Mouse (Mus musculus) spleen, postnatal 0 days (tissue): Measurements from ENCODE around the gene Gm21983. TPM values are rescaled to one million over a fixed set of nuclear protein-coding genes. Genes with fewer than 3 reads are reported as not detected.

Experiments
- microRNA counts: library from miRNA; unstranded; fragments of <30 nt; microRNA quantifications from one replicate; lab custom pipeline; 2015
- polyA plus RNA-seq: library from polyadenylated mRNA; unstranded; fragments of >200 nt; fragmentation: Nextera tagmentation; extraction: Ambion mirVana; gene quantifications from 2 replicates; pipeline ENCODE4 v1.2.1, GENCODE M21; 2015

The Gm21983 gene
- polyA plus RNA-seq = not detected in 2 replicates

DNA sequence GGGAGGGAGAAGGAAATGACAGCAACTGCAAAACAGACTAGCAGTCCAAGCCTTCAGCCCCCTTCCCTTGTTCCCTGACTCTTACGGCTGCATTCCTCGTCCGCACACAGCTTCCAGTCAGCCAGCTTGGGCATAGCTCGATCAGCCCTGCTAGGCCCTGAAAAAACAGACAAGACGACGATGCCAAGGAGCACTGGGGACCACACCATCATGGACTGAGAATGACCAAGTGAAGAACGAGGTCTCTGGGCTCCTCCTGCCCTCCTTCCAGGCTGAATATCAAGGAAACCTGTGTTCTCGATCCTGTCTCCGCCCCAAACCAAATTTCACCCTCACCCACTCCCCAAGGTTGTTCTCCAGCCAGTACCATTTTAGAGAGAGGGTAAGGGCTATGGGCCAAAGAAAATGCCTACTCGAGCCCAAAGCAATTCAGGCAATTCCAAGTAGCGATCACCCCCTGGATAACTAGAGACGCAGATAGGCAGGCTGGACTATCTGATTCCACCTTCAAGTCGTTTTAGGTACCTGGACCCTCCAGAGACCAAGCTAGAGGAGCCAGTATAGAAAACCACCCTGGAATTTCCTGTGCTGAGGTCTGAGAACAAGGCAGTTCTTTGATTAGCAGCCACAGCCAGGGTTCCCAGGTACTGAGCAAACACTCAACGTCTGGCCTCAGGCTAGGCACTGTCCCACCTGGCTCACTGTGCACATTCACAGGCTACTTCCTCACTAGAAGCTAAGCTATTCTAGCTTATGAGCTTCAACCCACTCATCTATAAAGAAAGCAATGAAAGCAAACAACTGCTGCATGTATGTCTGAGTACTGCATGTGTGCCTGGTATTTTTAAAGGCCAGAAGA lies at the start of gene Gm21983, which contains the start of gene Mia:
Gene Gm21983, minus strand, starts transcription at position 250 of the 859 bp plus-strand sequence.
Gene Mia, minus strand, starts transcription at position 321 of the 859 bp plus-strand sequence.

DNA sequence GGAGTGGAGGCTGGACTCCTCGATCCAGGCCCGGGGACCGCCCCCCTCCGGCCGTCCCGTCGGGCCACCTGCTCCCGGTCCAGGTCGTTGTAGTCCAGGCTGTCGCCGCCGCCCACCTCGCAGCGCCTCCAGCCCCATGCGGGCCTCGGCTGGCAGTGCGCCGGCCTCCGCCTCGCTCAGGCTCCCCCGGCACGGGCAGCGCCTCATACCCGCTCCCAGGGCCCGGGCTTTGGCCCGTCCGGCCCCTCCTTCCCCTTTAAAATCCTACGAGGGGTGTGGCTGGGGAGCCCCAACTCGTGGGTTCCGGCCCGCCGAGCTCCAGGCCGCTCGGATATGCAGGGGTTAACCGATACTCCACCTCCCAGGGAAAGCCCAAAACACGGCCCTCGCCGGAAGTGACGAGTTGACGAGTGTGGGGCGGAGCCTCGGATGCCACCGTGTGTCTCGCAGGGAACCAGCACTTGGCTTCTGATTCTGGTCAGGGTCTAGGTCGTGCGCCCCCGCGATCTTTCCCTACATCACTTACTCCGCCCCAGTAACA lies 47.5 kb upstream of the Gm21983 start, which contains the start of gene Itpkc:
Gene Itpkc, minus strand, starts transcription at position 381 of the 541 bp plus-strand sequence.

DNA sequence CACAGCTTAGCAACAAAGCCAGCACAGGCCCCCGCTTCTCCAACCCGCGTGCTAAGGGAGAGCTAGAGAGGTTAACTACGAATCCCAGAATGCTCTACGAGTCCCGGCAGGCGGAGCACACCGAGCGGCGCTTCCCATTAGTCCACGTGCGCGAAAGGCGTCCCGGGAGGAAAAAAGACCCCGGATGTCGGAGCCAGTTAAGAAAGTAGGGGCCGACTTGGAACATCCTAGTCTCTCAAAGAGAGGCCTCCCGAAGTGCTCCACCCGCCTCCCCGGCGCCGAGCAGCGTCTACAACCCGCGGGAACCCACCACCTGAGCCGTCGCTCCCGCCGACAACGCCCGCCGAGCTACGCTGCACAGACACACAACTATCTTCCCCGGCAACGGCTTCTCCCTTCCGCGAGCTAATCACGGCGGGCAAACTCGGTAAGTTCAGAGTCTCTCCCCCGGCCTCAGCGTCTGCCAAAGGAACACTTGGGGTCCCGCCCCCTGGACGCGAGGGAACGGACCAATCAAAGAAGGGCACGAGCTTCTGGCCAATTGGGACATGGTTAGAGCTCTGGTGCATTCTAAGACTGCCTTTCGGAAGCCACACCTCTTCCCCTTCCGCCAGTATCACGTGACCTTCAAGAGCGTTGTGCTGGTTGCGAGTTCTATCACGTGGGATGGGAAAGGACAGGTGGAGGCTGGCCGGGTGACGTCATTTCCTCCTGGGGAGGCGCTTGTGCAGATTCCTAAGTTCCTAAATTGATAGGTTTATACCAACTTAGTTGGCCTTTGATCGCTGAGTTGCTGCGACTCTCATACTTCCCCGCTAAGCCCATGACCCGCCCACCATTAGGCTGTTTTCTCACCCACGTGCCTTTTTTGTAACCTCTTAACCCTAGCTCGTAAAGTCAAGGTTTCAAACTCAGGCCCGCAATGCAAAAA lies 15.1 kb upstream of the Gm21983 start, which contains the start of the genes BC024978 and Snrpa:
Gene BC024978, plus strand, starts transcription at position 101 of the 931 bp plus-strand sequence.
Gene Snrpa, minus strand, starts transcription at position 591 of the 931 bp plus-strand sequence.

DNA sequence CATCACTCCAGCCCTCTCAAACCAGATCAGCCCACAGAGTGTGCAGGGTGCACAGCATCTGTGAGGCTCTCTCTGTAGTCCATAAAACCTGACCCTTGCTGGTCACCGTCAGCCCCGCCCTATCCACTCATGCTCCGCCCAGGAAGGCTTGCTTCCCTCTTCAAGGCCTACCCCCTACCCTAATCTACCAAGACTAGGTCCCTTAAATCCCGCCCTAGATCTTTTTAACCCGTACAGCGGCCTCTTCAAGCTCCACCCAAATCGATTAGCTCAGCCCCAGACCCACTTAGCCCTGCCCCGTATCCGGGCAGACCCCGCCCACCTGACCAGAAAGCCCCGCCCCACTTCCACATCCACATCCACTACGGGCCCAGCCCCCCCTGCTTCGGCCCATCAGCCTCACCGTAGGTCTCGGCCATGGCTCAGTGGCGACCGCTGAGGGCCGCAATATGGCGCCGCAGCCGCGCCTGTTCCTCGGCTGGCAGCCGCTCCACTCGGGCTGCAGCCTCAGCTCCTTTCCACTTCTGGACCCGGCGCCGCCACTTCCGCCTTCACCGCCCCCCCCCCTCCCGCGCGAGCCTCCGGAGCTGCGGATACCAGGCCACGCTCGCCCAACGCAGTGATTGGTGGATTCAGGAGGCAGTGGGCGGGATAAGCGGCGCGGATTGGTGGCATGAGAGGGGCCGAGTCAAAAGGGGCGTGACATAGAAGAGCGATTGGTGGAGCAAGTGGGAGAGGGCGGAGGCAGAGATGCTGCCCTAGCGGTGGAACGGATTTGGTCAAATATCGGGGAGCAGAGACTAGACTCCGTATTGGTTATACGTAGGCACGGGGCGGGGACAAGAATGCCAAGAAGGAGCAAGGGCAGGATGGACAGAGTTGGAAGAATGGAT lies 2.3 kb downstream of the Gm21983 start, which contains the start of gene Rab4b:
Gene Rab4b, minus strand, starts transcription at position 573 of the 893 bp plus-strand sequence.

DNA sequence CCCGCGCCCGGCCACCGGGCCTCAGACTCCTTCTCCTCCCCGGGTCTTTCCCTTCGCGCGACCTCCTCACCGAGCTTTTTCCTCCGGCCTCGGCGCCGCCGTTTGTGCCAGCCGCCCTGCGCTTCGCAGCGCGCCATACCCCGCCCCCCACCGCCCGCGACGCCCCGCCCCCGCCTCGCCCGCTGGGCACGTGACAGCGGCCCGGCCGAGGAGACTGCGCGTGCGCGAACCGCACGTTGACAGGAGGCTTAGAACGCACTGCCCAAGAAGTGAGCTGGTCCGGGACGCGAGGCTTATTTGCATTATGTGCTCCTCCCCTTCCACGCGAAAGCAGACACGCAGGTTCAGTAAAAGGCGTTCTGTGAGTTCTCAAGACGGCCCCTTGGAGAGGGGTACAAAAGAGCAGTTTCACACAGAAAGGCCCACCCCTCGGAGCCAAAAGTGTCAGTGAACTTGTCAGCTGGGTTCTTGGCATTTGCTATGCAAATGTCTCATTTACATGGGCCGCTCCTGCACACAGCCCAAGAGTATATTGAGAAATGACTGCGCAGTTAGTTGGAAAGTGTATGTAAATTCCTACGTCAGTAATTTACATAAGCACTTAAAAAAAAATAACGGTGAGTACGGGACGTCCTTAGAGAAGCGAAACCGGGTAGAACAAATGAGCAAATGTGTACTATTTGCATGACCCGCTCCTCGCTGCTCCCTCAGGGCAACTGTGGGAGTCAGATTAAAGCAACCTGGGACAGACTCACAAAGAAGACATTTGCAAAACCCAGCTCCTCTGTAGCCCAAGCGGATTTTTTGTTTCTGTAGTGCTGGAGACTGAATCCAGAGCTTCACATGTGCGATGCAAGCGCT lies 14.0 kb downstream of the Gm21983 start, which contains the start of gene Egln2:
Gene Egln2, minus strand, starts transcription at position 189 of the 861 bp plus-strand sequence.

DNA sequence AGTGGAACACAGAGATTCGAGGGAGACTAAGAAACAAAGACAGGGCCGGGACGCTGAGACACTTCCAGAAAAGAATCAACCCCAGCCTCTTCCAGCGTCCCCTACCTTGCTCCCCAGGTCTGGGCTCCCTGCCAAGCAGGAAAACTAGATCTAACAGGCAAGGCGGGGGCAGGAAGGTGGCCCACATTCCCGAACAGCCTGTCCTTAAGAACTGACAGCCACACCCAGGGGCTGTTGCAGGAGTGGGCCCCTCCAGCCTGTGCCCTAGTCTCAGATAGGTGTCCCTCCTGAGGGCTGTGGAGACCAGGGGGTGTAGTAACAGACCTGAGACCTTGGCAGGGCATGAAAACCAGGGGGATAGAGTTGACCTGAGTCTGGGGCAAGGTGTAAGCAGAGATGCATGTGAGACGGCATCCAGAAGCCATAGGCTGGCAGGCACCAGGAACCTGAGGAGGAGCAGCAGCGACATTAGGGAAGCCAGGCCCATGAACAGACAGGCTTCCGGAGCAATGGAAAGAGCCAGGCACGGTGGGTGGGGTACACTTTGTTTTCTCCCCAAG lies 27.6 kb downstream of the Gm21983 start, which contains the start of gene Cyp2t4:
Gene Cyp2t4, plus strand, starts transcription at position 510 of the 560 bp plus-strand sequence.

DNA sequence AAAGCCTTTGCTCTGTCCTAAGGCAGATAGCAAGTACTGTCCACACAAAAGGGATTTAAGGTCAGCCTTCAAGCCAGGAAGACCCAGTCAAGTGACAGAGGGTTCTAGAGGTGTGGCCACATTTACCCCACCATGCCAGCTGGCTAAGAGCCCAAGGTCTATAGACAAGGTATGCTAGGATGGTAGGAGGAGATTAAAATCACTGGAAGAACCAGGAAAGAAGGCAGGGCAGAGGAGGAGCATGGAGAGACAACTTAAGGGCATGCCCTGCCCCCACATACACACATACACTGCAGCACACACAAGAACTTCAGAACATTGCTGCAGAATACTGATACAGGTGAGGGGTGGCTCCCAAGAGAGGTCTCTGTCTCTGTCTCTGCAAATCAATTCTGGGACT lies 61.2 kb downstream of the Gm21983 start, which contains the start of gene Cyp2f2:
Gene Cyp2f2, plus strand, starts transcription at position 234 of the 400 bp plus-strand sequence.

MicroRNA genes within 50 kb of the gene (microRNA counts, 519-probe panel; counts per million panel counts)
- 88.3 counts per million for microRNA mmu-miR-1191 (lab: Ali Mortazavi, UCI)

Other genes with a start within 250 kb of the Gm21983 start
- gene Cyp2a22, start 241.7 kb downstream of the Gm21983 start, polyA plus RNA-seq = not detected in 2 replicates
- gene Cyp2a12, start 152.0 kb downstream of the Gm21983 start, polyA plus RNA-seq = not detected in 2 replicates
- gene Cyp2f2, start 61.2 kb downstream of the Gm21983 start, polyA plus RNA-seq = not detected in 2 replicates
- not detected in 2 replicates for gene Cyp2t4, start 27.4 kb downstream of the Gm21983 start, polyA plus RNA-seq
- gene Egln2, start 14.3 kb downstream of the Gm21983 start, polyA plus RNA-seq = 28.8 and 32.4 TPM in 2 replicates
- gene Rab4b, start 2.2 kb downstream of the Gm21983 start, polyA plus RNA-seq = 45.2 and 52.1 TPM in 2 replicates
- gene Mia, start 71 bp upstream of the Gm21983 start, polyA plus RNA-seq = 0.35 and 0.49 TPM in 2 replicates
- gene BC024978, start 14.7 kb upstream of the Gm21983 start, polyA plus RNA-seq = 1.2 and 1.5 TPM in 2 replicates
- gene Snrpa, start 15.2 kb upstream of the Gm21983 start, polyA plus RNA-seq = 91.6 and 100 TPM in 2 replicates
- gene Itpkc, start 47.6 kb upstream of the Gm21983 start, polyA plus RNA-seq = 1.0 and 1.3 TPM in 2 replicates
- 10.4 and 11.2 TPM in 2 replicates for gene Coq8b, start 51.9 kb upstream of the Gm21983 start, polyA plus RNA-seq
- gene Numbl, start 77.3 kb upstream of the Gm21983 start, polyA plus RNA-seq = 3.1 and 4.9 TPM in 2 replicates
- 60.1 and 82.7 TPM in 2 replicates for gene Ltbp4, start 156.6 kb upstream of the Gm21983 start, polyA plus RNA-seq
- gene Shkbp1, start 174.9 kb upstream of the Gm21983 start, polyA plus RNA-seq = 26.0 and 29.5 TPM in 2 replicates
- gene Gm20479, start 176.3 kb upstream of the Gm21983 start, polyA plus RNA-seq = 0.32 TPM in 1 of 2 replicates, not detected in the other